Mouse (Mus musculus) erythroblast, embryonic 14.5 days (primary cell): ENCODE results near the gene Arsb.
"Not testable (repeated sequence)": the region's sequence is repeated elsewhere in the genome, so short reads cannot be mapped to it uniquely, and the experiment has no call there.

Source experiments
- GATA1 ChIP-seq: IDR thresholded peaks from 2 replicates; pipeline ENCODE4 v1.6.1; 2012; ENCODE audit warnings: low read length, inconsistent platforms, mixed read lengths
- TAL1 ChIP-seq: IDR thresholded peaks from 3 replicates; pipeline ENCODE4 v1.6.1; 2012; ENCODE audit warnings: low read length, inconsistent platforms, mixed read lengths

GRCm38 (mm10) chr13:93810311-93810710 is 38.9 kb downstream of the Arsb start:
- TF ChIP-seq GATA1, TAL1: not testable (repeated sequence)
